Mouse (Mus musculus): Measurements from ENCODE around the gene Pfkfb2. TPM values are rescaled to one million over a fixed set of nuclear protein-coding genes. Genes with fewer than 3 reads are reported as not detected.

Gene Pfkfb2
- polyA plus RNA-seq, 1 experiment from 2014 or later, result 2.6 TPM

DNA sequence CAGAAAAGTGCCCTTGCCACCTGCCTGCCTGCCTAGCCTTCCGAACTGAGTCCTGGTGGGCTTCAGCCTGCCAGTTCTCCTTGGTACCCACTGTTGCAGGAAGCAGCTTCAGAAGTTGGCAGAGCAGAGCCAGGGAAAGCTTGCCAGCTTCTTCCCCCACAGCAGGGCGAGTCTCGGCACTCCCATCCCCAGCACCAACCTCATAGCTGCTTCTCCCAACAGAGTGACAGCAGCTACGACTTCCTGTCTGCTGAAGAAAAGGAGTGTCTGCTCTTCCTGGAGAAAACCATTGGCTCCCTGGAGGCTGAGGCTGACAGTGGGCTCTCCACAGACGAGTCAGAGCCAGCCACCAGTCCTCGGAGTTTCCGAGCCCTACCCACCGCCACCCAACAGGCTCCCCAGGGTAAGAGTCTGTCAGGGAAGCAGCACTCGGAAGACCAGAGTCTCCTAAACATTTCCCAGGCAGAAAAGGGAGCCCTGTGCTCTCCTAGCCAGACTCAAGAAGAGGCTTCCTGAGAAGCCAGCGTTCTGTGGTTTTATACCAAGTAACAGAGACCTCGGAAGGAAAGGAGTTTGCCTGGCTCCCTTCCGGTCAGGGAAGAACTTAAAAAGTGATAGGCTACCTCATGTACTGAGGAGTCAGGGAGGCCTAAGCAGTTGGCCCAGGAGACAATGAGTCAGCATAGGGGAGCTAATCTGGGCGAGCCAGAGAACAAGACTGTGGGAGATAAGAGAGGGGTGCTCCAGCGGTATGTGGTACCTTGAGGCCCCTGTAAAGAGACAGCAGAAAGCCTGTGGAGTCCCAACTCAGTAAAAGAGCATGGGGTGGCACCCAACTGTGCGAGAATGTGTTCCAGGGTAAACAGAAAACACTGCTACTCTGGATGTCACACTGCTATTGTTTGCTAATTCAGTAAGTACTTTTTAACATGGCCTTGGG, 12.0 kb upstream of the Pfkfb2 start:
- peak overlapping the region; percentile 39 for H3K4me3 ChIP-seq (ENCODE audit: low read depth, low read length)

DNA sequence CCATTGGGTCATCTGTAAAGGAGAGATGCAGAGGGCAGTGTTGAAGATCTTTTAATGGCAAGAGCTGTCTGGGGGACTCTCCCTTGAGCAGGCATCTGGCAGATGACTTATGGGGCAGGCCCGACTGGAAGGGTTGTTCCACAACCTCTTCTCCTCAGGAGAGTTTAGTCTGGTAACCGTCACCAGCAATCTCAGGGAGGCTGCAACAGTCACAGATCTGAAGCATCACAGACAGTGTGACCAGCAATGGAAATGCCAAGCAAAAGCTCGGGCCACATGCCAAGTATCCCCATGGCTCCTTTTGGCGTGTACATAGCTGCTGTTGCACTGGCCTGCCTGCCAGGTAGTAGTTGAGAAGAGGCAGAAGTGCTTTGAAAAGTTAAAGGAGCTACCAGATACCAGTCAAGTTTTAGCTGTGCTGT, 11.2 kb upstream of the Pfkfb2 start:
- Histone ChIP-seq H3K9ac (replicated peaks) (peak overlapping the region; percentile 85), H3K4me2 (ENCODE audit: low read depth, low read length) (peak overlapping the region; percentile 77), H3K9me3 (ENCODE audit: low read length) (no peaks in the 10 kb centered on the region), H3K4me3 (ENCODE audit: low read depth, low read length) (peak overlapping the region; percentile 39), H3K4me1 (ENCODE audit: insufficient read depth) (peaks cover 59% of the 10 kb centered on the region), H3K36me3 (replicated peaks; ENCODE audit: insufficient read depth, low read length) (peaks cover 17% of the 10 kb centered on the region), H3K27me3 (ENCODE audit: insufficient read depth, low read length) (no peaks in the 10 kb centered on the region), H3K27ac (ENCODE audit: low read depth) (peak overlapping the region; percentile 99)
- ATAC-seq (no peak), DNase-seq (peak; percentile 40)
- 60% methylated on average over 4 of the region's 4 CpGs for WGBS (ENCODE audit: insufficient replicate concordance)
- no peak for TF ChIP-seq EP300 (IDR thresholded peaks at IDR 0.05; ENCODE audit: low read depth)
- TF ChIP-seq CTCF (IDR thresholded peaks at IDR 0.05; ENCODE audit: low read depth), result no peak

More for the DNA sequence above, 12.0 kb upstream of the Pfkfb2 start:
- TF ChIP-seq CTCF (IDR thresholded peaks at IDR 0.05; ENCODE audit: low read depth) (no peak), EP300 (IDR thresholded peaks at IDR 0.05; ENCODE audit: low read depth) (peak; percentile 99)
- ATAC-seq (peak; percentile 97), DNase-seq (peak; percentile 78)
- H3K9ac ChIP-seq (replicated peaks), result peak overlapping the region; percentile 85
- peaks cover 62% of the 10 kb centered on the region for H3K4me1 ChIP-seq (ENCODE audit: insufficient read depth)
- peak overlapping the region; percentile 99 for H3K27ac ChIP-seq (ENCODE audit: low read depth)
- H3K36me3 ChIP-seq (replicated peaks; ENCODE audit: insufficient read depth, low read length), result peaks cover 17% of the 10 kb centered on the region
- no peaks in the 10 kb centered on the region for H3K9me3 ChIP-seq (ENCODE audit: low read length)
- peak overlapping the region; percentile 77 for H3K4me2 ChIP-seq (ENCODE audit: low read depth, low read length)
- no peaks in the 10 kb centered on the region for H3K27me3 ChIP-seq (ENCODE audit: insufficient read depth, low read length)
- WGBS (ENCODE audit: insufficient replicate concordance), result 35% methylated on average over 15 of the region's 15 CpGs

GRCm38 (mm10) chr1:130739636-130740035, 10.6 kb upstream of the Pfkfb2 start:
- Histone ChIP-seq H3K4me3 (ENCODE audit: low read depth, low read length) (peak overlapping the region; percentile 39), H3K4me1 (ENCODE audit: insufficient read depth) (peaks cover 58% of the 10 kb centered on the region), H3K4me2 (ENCODE audit: low read depth, low read length) (peak overlapping the region; percentile 77), H3K27me3 (ENCODE audit: insufficient read depth, low read length) (no peaks in the 10 kb centered on the region), H3K9me3 (ENCODE audit: low read length) (no peaks in the 10 kb centered on the region), H3K9ac (replicated peaks) (no peak overlapping the region; the same call in 1 of the 2 replicates), H3K27ac (ENCODE audit: low read depth) (peak overlapping the region; percentile 31; the same call in 1 of the 2 replicates), H3K36me3 (replicated peaks; ENCODE audit: insufficient read depth, low read length) (peaks cover 17% of the 10 kb centered on the region)
- WGBS (ENCODE audit: insufficient replicate concordance), result 42% methylated on average over 3 of the region's 3 CpGs
- ATAC-seq, result no peak
- TF ChIP-seq CTCF (IDR thresholded peaks at IDR 0.05; ENCODE audit: low read depth) (no peak), EP300 (IDR thresholded peaks at IDR 0.05; ENCODE audit: low read depth) (no peak)
- peak; percentile 13 for DNase-seq

DNA sequence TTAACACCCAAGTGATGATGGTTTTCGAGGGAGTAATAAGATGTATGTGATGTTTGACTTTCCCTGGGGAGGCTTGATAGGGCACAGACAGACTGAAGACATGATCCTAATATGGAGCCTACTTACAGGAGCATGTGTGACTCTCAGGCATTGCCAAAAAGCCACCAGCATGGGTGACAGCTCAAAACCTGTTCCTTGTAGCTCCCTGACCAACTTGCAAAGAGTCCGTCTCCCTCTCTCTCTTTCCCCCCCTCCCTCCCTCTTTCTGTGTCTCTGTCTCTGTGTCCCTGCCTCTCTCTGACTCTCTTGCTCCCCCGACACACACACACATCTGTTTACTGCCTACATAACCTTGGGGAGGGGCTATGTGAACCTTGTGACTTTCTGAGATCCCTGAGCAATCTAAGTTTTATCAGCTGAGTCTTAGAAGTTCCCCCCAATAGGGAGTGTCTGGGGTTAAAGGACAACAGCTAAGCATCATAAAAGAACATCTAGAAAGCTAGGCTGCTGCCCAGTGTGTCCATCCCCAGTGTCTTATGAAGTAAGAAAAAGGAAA, 9.6 kb upstream of the Pfkfb2 start:
- H3K36me3 ChIP-seq (replicated peaks; ENCODE audit: insufficient read depth, low read length), result peaks cover 15% of the 10 kb centered on the region
- peak overlapping the region; percentile 31; the same call in 1 of the 2 replicates for H3K27ac ChIP-seq (ENCODE audit: low read depth)
- ATAC-seq (no peak), DNase-seq (no peak)
- 67% methylated on average over 3 of the region's 3 CpGs for WGBS (ENCODE audit: insufficient replicate concordance)
- H3K4me2 ChIP-seq (ENCODE audit: low read depth, low read length), result peak overlapping the region; percentile 77
- H3K9ac ChIP-seq (replicated peaks), result no peak overlapping the region
- TF ChIP-seq CTCF (IDR thresholded peaks at IDR 0.05; ENCODE audit: low read depth) (no peak), EP300 (IDR thresholded peaks at IDR 0.05; ENCODE audit: low read depth) (no peak)
- peaks cover 56% of the 10 kb centered on the region for H3K4me1 ChIP-seq (ENCODE audit: insufficient read depth)
- H3K4me3 ChIP-seq (ENCODE audit: low read depth, low read length), result no peak overlapping the region
- no peaks in the 10 kb centered on the region for H3K9me3 ChIP-seq (ENCODE audit: low read length)
- H3K27me3 ChIP-seq (ENCODE audit: insufficient read depth, low read length), result no peaks in the 10 kb centered on the region

- 89% methylated on average over 7 of the region's 7 CpGs for WGBS (ENCODE audit: insufficient replicate concordance)
- H3K36me3 ChIP-seq (replicated peaks; ENCODE audit: insufficient read depth, low read length), result peaks cover 9% of the 10 kb centered on the region
- no peak overlapping the region for H3K4me2 ChIP-seq (ENCODE audit: low read depth, low read length)
- H3K9me3 ChIP-seq (ENCODE audit: low read length), result no peaks in the 10 kb centered on the region
- H3K4me3 ChIP-seq (ENCODE audit: low read depth, low read length), result no peak overlapping the region
- peaks cover 60% of the 10 kb centered on the region for H3K4me1 ChIP-seq (ENCODE audit: insufficient read depth)
- ATAC-seq, result no peak
- H3K27ac ChIP-seq (ENCODE audit: low read depth), result no peak overlapping the region
- H3K9ac ChIP-seq (replicated peaks), result no peak overlapping the region
- H3K27me3 ChIP-seq (ENCODE audit: insufficient read depth, low read length), result no peaks in the 10 kb centered on the region
- DNase-seq, result no peak
- TF ChIP-seq EP300 (IDR thresholded peaks at IDR 0.05; ENCODE audit: low read depth), result no peak
- TF ChIP-seq CTCF (IDR thresholded peaks at IDR 0.05; ENCODE audit: low read depth), result no peak
Measured at GRCm38 (mm10) chr1:130737916-130738315, 8.9 kb upstream of the Pfkfb2 start.

DNA sequence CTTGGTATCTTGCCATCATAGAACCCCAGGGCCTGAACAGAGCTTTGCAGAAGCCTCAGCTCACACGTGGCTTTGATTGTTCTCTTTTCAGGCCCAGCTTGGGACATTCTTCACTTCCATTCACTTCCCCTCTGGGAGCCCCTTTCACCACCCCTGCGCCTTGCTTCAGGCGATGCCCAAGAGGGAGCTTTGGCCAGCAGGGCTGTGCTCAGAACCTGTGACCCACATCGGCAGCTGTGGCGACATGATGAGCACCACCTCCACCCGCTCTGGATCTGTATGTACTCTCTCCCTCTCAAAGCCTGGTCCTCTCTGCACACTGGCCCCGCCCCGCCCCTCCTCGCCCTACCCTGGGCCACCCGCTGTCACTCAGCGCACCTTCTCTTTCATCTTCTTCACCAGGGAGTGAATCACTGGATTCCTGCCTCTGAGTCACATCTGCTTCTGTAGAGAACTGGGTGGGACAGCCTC, 8.4 kb upstream of the Pfkfb2 start:
- ATAC-seq (no peak), DNase-seq (peak; percentile 39)
- Histone ChIP-seq H3K4me3 (ENCODE audit: low read depth, low read length) (no peak overlapping the region), H3K4me2 (ENCODE audit: low read depth, low read length) (no peak overlapping the region), H3K36me3 (replicated peaks; ENCODE audit: insufficient read depth, low read length) (peaks cover 4% of the 10 kb centered on the region), H3K27me3 (ENCODE audit: insufficient read depth, low read length) (no peaks in the 10 kb centered on the region), H3K27ac (ENCODE audit: low read depth) (no peak overlapping the region), H3K9ac (replicated peaks) (no peak overlapping the region), H3K9me3 (ENCODE audit: low read length) (no peaks in the 10 kb centered on the region), H3K4me1 (ENCODE audit: insufficient read depth) (peaks cover 61% of the 10 kb centered on the region)
- 66% methylated on average over 11 of the region's 11 CpGs for WGBS (ENCODE audit: insufficient replicate concordance)
- TF ChIP-seq CTCF (IDR thresholded peaks at IDR 0.05; ENCODE audit: low read depth), result no peak
- no peak for TF ChIP-seq EP300 (IDR thresholded peaks at IDR 0.05; ENCODE audit: low read depth)

All from liver, postnatal 0 days (tissue).